Mouse (Mus musculus): ENCODE results near the gene Cnpy3. TPM values are rescaled to one million over a fixed set of nuclear protein-coding genes. Genes with fewer than 3 reads are reported as not detected.
A peak's percentile ranks its signal among the peaks of the same experiment; 100 is the strongest.

Cnpy3 gene
- polyA plus RNA-seq, 1 experiment from 2014 or later, result 83.5 TPM

DNA sequence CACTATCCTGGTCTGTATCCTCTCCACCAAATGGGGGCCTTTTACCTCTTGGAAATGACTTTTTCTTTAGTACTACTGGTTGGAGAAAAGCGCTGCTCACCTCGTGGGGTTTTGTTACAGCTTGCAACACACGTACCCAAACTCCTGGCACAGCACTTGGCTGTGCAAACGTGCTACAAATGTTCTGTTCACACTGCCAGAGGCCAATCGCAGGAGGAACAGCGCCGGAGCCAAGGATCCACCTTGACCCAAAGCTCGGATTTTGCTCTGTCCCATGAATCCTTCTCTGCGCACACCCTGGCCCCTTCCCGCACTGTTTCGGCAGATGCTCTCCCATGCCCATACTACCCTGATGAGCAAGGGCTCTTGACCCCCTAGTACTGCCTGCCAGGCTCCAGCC is 23.5 kb downstream of the Cnpy3 start:
- WGBS, result 45% methylated on average over 11 of the region's 11 CpGs
- no peaks in the 10 kb centered on the region for H3K9me3 ChIP-seq (replicated peaks)
- H3K36me3 ChIP-seq, result peaks cover 29% of the 10 kb centered on the region
- H3K27ac ChIP-seq, result no peak overlapping the region
- ATAC-seq (replicated peaks; ENCODE audit: low FRiP score), result 0 out of 2 replicates have a peak, but pooled peaks have one; percentile 23
- H3K27me3 ChIP-seq, result peaks cover 16% of the 10 kb centered on the region
- peaks cover 7% of the 10 kb centered on the region for H3K4me1 ChIP-seq
- H3K4me3 ChIP-seq (replicated peaks), result peak overlapping the region; percentile 20
- H3K4me2 ChIP-seq, result peak overlapping the region; percentile 52
- no peak overlapping the region for H3K9ac ChIP-seq

DNA sequence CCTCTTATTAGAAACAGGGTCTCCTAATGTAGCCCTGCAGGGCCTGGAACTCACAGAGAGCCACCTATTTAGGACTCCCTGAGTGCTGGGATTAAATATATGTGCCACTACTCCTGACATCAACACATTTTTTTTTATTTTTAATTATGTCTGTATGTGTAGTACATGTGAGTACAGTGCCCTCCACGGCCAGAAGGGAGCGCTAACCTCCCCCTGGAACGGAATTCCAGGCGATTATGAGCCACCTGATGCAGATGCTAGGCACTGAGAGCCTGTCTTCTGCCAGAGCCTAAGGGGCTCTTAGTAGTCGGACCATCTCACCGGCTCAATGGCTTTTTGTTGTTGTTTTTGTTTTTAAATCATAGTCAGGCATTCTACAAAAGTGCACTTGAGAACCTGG is 24.0 kb downstream of the Cnpy3 start:
- peaks cover 33% of the 10 kb centered on the region for H3K36me3 ChIP-seq
- H3K27me3 ChIP-seq, result peaks cover 16% of the 10 kb centered on the region
- no peak overlapping the region for H3K27ac ChIP-seq
- peaks cover 7% of the 10 kb centered on the region for H3K4me1 ChIP-seq
- no peak overlapping the region for H3K4me3 ChIP-seq (replicated peaks)
- no peaks in the 10 kb centered on the region for H3K9me3 ChIP-seq (replicated peaks)
- no peak overlapping the region for H3K9ac ChIP-seq
- ATAC-seq (replicated peaks; ENCODE audit: low FRiP score), result no peak
- no peak overlapping the region for H3K4me2 ChIP-seq
- WGBS, result 42% methylated on average over 6 of the region's 6 CpGs

DNA sequence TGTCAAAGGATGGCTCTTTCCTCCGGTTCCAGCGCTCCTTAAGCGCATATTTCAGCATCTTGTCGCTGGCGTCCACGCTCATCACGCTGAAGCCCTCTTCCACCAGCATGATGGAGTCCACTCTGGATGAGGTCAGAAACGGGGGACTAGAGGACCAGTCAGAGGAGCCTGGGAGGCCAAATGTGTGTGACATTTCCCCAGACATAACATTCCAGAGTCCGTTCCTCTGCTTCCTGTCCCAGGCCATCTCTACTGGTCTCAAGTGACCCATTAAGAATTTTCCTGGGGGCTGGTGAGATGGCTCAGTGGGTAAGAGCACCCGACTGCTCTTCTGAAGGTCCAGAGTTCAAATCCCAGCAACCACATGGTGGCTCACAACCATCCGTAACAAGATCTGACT is 24.7 kb downstream of the Cnpy3 start:
- H3K4me3 ChIP-seq (replicated peaks), result no peak overlapping the region
- H3K36me3 ChIP-seq, result peaks cover 39% of the 10 kb centered on the region
- peaks cover 7% of the 10 kb centered on the region for H3K4me1 ChIP-seq
- peaks cover 16% of the 10 kb centered on the region for H3K27me3 ChIP-seq
- no peak overlapping the region for H3K27ac ChIP-seq
- H3K9ac ChIP-seq, result no peak overlapping the region
- ATAC-seq (replicated peaks; ENCODE audit: low FRiP score), result no peak
- 85% methylated on average over 11 of the region's 11 CpGs for WGBS
- no peaks in the 10 kb centered on the region for H3K9me3 ChIP-seq (replicated peaks)
- no peak overlapping the region for H3K4me2 ChIP-seq

DNA sequence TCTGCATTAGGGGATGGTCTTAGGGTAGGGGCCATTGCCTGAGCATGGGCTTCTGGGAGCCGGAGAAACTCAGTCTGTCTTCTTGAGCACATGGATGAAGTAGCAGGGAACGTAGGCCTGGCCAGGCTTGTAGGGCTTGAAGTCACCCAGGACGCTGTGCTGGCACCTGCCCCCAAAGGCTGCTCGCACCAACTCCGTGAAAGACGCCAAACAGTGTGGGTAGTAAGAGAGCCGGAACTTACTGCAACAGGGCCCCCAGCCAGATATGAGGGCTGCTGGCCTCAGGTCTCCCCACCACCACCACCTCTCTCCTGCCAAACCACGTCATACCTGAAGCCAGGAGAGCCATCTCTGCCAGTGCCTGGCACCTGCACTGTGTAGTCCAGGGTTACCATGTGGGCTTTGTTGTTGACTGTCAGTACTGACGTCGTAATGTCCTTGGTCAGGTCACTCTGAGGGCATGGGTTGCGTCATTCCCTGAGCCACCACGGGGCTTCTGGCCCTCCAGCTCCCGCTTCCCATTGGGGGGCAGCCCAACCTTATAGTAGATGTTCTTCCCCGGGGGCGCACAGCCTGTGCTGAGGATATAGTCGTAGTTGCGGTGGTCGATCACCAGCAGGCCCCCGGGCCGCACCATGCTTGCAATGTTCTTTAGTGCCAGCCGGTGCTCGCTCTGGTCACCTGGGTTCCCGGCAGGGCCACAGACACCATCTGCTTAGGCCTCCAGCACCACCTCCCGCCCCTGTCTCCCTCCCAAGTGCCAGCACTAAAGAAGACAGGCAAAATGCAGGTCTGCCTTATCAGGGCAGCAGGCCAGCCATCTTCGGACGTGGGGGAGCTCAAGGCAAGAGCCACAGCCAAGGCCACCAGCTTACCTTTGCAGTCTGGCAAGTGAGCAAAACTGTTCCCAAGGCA is 26.0 kb downstream of the Cnpy3 start:
- Histone ChIP-seq H3K27me3 (peaks cover 16% of the 10 kb centered on the region), H3K4me2 (no peak overlapping the region), H3K27ac (no peak overlapping the region), H3K4me3 (replicated peaks) (no peak overlapping the region), H3K4me1 (peaks cover 7% of the 10 kb centered on the region), H3K9me3 (replicated peaks) (no peaks in the 10 kb centered on the region), H3K36me3 (peaks cover 52% of the 10 kb centered on the region), H3K9ac (no peak overlapping the region)
- WGBS, result 92% methylated on average over 26 of the region's 26 CpGs
- no peak for ATAC-seq (replicated peaks; ENCODE audit: low FRiP score)

DNA sequence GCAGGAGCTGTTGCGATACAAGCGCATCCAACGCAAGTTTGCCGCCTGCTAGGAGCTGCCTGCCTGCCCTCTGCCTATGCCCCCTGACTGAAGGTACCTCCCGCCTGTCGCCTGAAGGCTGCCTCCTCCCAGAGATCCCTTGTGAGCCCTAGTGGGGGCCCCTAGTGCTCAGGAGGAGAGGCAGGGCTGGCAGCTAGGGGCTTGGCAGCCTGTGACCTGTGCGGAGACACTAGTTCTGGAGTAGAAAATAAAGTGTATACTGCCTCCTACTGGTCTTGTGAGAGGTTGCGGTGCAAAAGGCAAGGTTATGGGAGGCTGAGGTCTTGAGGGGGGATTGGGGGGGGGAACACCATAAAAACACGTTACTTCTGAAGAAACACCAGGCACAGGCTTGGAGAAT is 26.7 kb downstream of the Cnpy3 start:
- peaks cover 59% of the 10 kb centered on the region for H3K36me3 ChIP-seq
- peaks cover 16% of the 10 kb centered on the region for H3K27me3 ChIP-seq
- H3K4me1 ChIP-seq, result peaks cover 7% of the 10 kb centered on the region
- no peak overlapping the region for H3K4me2 ChIP-seq
- H3K4me3 ChIP-seq (replicated peaks), result no peak overlapping the region
- ATAC-seq (replicated peaks; ENCODE audit: low FRiP score), result peak; percentile 47; the same call in 1 of the 2 replicates
- WGBS, result 47% methylated on average over 9 of the region's 9 CpGs
- H3K9ac ChIP-seq, result 0 out of 2 replicates have a peak overlapping the region, but pooled peaks have one; percentile 10
- H3K9me3 ChIP-seq (replicated peaks), result no peaks in the 10 kb centered on the region
- no peak overlapping the region for H3K27ac ChIP-seq

DNA sequence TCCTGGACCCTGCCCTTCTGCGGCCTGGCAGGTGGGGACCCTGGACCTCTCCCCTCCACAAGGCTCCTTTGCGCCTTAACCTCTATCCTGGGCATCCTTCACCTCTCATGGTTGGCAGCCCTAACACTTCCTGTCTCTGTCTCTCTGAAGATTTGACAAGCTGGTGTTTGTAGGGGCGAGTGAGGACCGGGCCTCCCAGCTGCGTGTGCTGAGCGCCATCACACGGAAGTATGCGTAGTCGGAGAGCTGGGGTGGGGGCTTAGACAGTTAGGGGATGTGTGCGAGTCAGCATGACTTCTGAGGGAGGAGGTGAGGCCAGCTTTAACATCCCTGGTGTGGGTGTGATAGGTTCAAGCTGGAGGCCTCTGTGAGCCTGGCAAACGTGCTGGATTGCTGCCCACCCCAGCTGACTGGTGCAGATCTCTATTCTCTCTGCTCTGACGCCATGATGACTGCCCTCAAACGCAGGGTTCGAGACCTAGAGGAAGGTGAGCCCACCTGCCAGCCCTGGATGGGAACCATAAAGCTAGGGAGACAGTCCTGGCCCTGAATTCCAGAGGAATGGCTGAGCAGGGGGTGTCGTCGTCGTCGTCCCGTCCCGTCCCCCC is 27.4 kb downstream of the Cnpy3 start:
- peaks cover 16% of the 10 kb centered on the region for H3K27me3 ChIP-seq
- H3K9me3 ChIP-seq (replicated peaks), result no peaks in the 10 kb centered on the region
- peaks cover 7% of the 10 kb centered on the region for H3K4me1 ChIP-seq
- H3K9ac ChIP-seq, result no peak overlapping the region
- H3K4me3 ChIP-seq (replicated peaks), result no peak overlapping the region
- no peak for ATAC-seq (replicated peaks; ENCODE audit: low FRiP score)
- H3K27ac ChIP-seq, result no peak overlapping the region
- H3K4me2 ChIP-seq, result no peak overlapping the region
- 77% methylated on average over 20 of the region's 20 CpGs for WGBS
- peaks cover 63% of the 10 kb centered on the region for H3K36me3 ChIP-seq

DNA sequence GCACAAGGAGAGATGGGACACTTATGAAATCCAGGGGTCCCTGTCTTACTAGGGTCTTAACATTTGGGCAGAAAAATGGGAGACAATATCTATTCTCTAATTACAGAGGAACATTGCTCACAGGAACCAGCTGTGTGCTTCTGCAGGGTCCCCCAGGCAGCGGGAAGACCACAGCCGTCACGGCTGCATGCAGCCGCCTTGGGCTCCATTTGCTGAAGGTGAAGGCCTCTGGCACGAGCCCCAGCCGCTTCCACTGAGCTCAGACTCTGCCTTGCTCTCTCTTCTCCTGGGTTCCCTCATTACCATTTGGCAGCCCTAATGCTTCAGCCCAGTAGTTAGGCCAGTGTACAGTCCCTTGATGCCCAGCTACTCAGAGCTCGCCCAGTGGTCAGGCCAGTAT is 30.9 kb downstream of the Cnpy3 start:
- no peaks in the 10 kb centered on the region for H3K4me1 ChIP-seq
- peaks cover 84% of the 10 kb centered on the region for H3K36me3 ChIP-seq
- no peak for ATAC-seq (replicated peaks; ENCODE audit: low FRiP score)
- no peaks in the 10 kb centered on the region for H3K9me3 ChIP-seq (replicated peaks)
- 87% methylated on average over 7 of the region's 7 CpGs for WGBS
- no peaks in the 10 kb centered on the region for H3K27me3 ChIP-seq
- H3K9ac ChIP-seq, result no peak overlapping the region
- H3K4me3 ChIP-seq (replicated peaks), result no peak overlapping the region
- no peak overlapping the region for H3K4me2 ChIP-seq
- H3K27ac ChIP-seq, result no peak overlapping the region

DNA sequence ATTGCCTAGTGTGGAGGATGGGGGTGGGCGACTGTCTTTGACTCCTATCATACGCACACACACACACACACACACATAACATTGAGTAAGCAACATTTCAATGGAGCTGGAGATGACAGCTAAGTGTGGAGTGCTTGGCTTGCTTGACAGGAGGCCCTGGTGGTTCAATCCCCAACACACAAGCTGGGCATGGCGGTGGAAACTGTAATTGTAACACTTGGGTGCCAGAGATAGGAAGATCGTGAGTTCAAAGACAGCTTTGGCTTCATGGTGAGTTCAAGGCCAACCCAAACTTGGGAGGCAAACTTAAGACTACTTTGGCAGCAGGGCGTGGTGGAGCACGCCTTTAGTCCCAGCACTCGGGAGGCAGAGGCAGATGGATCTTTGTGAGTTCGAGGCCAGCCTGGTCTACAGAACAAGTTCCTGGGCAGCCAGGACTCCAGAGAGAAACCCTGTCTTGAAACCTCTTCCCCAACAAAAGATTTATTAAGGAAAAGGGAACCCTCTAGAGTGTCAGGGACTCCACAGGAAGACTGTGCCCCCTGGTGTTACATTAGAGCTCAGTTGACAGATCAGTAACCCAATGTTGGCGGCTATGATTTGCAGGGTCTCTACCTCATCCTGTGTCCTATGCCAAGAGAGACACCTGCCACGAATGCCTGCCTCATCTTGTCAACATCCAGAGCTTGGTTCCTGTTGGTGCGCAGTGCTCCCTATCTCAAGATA is 37.1 kb downstream of the Cnpy3 start:
- Histone ChIP-seq H3K9ac (no peak overlapping the region), H3K9me3 (replicated peaks) (no peaks in the 10 kb centered on the region), H3K27ac (no peak overlapping the region), H3K4me2 (no peak overlapping the region), H3K4me1 (peaks cover 19% of the 10 kb centered on the region), H3K4me3 (replicated peaks) (no peak overlapping the region), H3K27me3 (no peaks in the 10 kb centered on the region), H3K36me3 (peaks cover 50% of the 10 kb centered on the region)
- 93% methylated on average over 11 of the region's 11 CpGs for WGBS
- no peak for ATAC-seq (replicated peaks; ENCODE audit: low FRiP score)

DNA sequence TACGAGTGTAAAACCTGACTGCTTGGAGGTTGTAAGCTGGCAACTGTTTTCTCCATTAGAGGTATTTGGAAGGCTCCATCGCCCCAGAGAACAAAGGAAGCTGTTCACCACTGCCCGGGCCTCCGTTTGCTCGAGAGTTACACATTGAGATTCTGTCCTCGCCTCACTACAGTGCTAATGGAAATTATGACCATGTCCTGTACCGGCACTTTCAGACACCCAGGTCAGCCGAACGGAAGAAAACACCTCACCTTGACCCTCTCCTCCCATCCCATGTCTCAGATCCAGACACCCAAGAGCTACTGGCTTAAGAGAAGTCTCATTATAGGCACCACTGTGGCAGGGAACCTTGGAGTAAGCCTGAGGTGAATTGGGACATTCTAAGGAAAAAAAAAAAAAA is 38.2 kb downstream of the Cnpy3 start:
- no peak for ATAC-seq (replicated peaks; ENCODE audit: low FRiP score)
- Histone ChIP-seq H3K36me3 (peaks cover 49% of the 10 kb centered on the region), H3K27me3 (no peaks in the 10 kb centered on the region), H3K27ac (no peak overlapping the region), H3K9ac (no peak overlapping the region), H3K4me3 (replicated peaks) (no peak overlapping the region), H3K4me2 (no peak overlapping the region), H3K9me3 (replicated peaks) (no peaks in the 10 kb centered on the region), H3K4me1 (peaks cover 19% of the 10 kb centered on the region)
- 86% methylated on average over 9 of the region's 9 CpGs for WGBS

DNA sequence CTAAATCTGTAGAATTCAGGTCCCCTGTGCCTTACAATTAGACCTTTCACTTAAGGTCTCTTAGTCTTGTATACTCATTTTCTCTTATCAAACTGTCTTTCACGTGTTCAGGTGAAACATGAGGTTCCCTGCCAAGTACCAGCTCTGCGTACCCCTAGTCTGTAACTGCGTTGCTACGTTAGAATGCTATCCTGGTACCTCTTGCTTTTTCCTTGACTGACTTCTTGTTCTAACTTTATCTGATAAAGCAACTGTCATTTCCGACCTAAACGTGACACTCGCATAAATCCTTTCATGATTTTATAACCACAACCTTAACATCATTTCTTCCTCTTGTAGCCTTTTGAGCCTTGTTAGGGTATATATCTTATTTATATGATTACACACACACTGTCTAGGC is 39.6 kb downstream of the Cnpy3 start:
- ATAC-seq (replicated peaks; ENCODE audit: low FRiP score), result no peak
- peaks cover 19% of the 10 kb centered on the region for H3K4me1 ChIP-seq
- no peaks in the 10 kb centered on the region for H3K9me3 ChIP-seq (replicated peaks)

DNA sequence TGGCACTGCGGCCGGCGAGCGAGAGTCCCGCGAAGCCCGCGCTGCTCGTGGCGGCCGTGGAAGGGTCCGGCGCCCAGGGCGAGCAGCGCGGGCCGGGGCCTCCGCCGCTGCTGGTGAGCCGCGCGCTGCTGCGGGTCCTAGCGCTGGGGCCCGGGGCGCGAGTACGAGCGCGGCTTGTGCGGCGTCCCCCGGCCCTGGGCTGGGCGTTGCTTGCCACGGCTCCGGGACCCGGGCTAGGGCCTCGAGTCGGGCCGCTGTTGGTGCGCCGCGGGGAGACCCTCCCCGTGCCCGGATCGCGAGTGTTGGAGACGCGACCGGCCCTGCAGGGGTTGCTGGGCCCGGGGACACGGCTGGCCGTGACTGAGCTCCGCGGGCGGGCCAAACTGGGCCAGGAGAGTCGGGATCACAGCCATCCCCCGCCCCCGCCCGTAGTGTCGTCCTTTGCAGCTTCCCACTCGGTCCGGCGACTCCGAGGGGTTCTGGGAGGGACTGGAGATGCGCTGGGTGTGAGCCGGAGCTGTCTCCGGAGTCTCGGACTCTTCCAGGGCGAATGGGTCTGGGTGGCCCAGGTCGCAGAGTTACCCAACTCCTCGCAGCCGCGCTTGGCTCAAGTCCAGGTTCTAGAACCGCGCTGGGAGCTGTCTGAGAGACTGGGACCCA is 40.3 kb downstream of the Cnpy3 start:
- Histone ChIP-seq H3K9me3 (replicated peaks) (no peaks in the 10 kb centered on the region), H3K4me3 (replicated peaks) (peak overlapping the region; percentile 98), H3K27me3 (no peaks in the 10 kb centered on the region), H3K36me3 (peaks cover 32% of the 10 kb centered on the region), H3K4me2 (peak overlapping the region; percentile 94), H3K27ac (peak overlapping the region; percentile 80), H3K9ac (peak overlapping the region; percentile 95), H3K4me1 (peaks cover 19% of the 10 kb centered on the region)
- WGBS, result under 1% methylated on average over 76 of the region's 76 CpGs
- peak; percentile 67 for ATAC-seq (replicated peaks; ENCODE audit: low FRiP score)

More for the DNA sequence above, 39.6 kb downstream of the Cnpy3 start:
- H3K4me2 ChIP-seq, result peak overlapping the region; percentile 94
- H3K9ac ChIP-seq, result peak overlapping the region; percentile 95
- H3K27me3 ChIP-seq, result no peaks in the 10 kb centered on the region
- H3K36me3 ChIP-seq, result peaks cover 39% of the 10 kb centered on the region
- WGBS, result 59% methylated on average over 7 of the region's 7 CpGs
- no peak overlapping the region for H3K27ac ChIP-seq
- peak overlapping the region; percentile 98 for H3K4me3 ChIP-seq (replicated peaks)

Data from kidney, embryonic 15.5 days (tissue).